Comparison of ENCODE assay signal across 18 mouse cellular contexts in genomic region chr15:92850854-92851253, GRCm38 (mm10).
"Had no signal": no experiment of that assay in that cellular context is flagged by ENCODE, and none has a peak within 500 bp of the region (broad histone marks: within the 10 kb centered on the region; RNA-seq: fewer than 3 reads in every experiment).

No protein-coding gene starts in this region.

- ATAC-seq: lung, postnatal 0 days; midbrain, embryonic 16.5 days had no signal

- H3K4me2 ChIP-seq: lung, embryonic 15.5 days; midbrain, embryonic 12.5 days; neural tube, embryonic 13.5 days had no signal

- H3K9me3 ChIP-seq: lung, embryonic 15.5 days; midbrain, embryonic 10.5 days; midbrain, embryonic 12.5 days; neural tube, embryonic 13.5 days had no signal

- DNase-seq: lung, adult 2 months; lung, postnatal 14 days; lung, postnatal 36 days; midbrain, embryonic 14.5 days; right cerebral cortex, postnatal 14 days; thymus, adult 2 months; thymus, postnatal 25 days; thymus, postnatal 4 days had no signal

- H3K36me3 ChIP-seq: lung, embryonic 15.5 days; midbrain, embryonic 10.5 days; midbrain, embryonic 12.5 days; neural tube, embryonic 13.5 days had no signal

- H3K4me1 ChIP-seq: lung, embryonic 15.5 days; megakaryocyte, embryonic 14.5 days; midbrain, embryonic 10.5 days; midbrain, embryonic 12.5 days had no signal

- H3K27me3 ChIP-seq: lung, embryonic 15.5 days; megakaryocyte, embryonic 14.5 days; midbrain, embryonic 12.5 days; neural tube, embryonic 13.5 days had no signal

- H3K27ac ChIP-seq: liver, embryonic 14.5 days; lung, embryonic 15.5 days; macrophage; midbrain, embryonic 10.5 days; midbrain, embryonic 12.5 days; neural tube, embryonic 13.5 days had no signal

- H3K9ac ChIP-seq: liver, embryonic 14.5 days; lung, embryonic 15.5 days; midbrain, embryonic 12.5 days; neural tube, embryonic 13.5 days had no signal

- H3K4me3 ChIP-seq: lung, embryonic 15.5 days; megakaryocyte, embryonic 14.5 days; midbrain, embryonic 10.5 days; midbrain, embryonic 12.5 days; myocyte; neural tube, embryonic 13.5 days had no signal
